Mouse (Mus musculus): ENCODE measurements at regions not wholly inside any gene's neighbourhood (a gene's known extent, or its start where the extent isn't known, plus 50 kb on each side); places are given as distances from the start of the nearest gene placed in this dataset.

DNA sequence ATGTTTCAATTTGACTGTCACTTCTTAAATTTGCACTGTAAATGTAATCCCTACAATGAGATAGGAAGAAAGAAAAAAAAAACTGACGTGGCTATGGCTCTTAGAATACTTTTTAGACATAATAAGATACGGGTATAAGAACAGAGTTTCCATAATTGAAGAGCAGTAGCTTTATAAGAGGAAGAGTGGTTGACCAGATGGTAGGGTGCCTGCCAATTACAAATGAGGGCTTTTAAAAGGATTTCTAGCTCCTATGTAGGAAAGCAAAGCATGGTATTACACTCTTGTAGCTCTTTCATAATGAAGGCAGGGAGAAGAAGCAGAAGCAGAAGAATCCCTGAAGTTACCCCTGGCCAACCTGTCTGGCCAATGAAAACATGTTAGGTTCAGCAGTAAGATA is 239.7 kb upstream of the Car10 start:
- no peak for DNase-seq

DNA sequence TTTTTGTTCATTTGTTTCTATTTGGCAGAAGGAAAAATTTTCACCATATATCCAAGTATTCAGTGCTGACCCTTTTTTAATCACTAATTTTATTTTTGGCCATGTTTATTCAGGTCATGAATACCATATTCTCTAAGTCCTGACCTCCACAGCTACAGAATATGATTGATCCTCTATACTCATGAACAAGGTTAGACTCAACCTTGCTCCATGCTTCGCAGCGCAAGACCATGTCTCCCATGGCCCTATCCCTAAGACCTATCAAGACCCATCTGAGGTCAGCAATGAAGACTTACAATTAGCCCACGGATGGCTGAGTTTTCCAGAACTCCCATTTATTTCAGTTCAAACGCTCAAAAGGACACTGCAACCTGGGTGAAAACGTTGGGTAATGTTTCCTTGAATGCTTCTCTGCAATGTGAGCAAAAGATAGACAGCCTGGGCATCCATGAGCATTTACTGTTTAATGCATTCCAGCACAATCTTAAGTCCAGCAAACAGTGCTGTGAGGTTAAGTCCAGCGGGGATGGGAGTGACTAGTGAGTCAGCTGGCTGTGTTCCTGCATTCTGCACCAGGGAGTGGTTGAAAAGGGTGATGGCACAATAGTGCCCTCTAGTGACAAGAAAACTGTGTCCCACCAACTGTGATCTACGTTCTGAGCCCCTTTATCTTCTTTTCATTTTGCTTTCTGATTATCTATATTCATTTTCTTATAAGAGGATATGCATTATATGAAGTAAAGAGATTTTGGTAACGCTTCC is 208.0 kb upstream of the Car10 start:
- DNase-seq: peak; percentile 75 to 78

- no peak for DNase-seq
Measured at GRCm38 (mm10) chr11:92899296-92899695, 198.5 kb upstream of the Car10 start.

Measured in kidney, postnatal 25 days (tissue).